Mouse (Mus musculus) MEL (cell line): ENCODE data around the gene Tbxas1. TPM values are rescaled to one million over a fixed set of nuclear protein-coding genes. Genes with fewer than 3 reads are reported as not detected.
A peak's percentile ranks its signal among the peaks of the same experiment; 100 is the strongest.

Source experiments
- DNase-seq: peaks from one replicate; pipeline ENCODE4 v3.0.0; 2011; ENCODE audit warnings: low read depth, low spot score
- H3K27ac ChIP-seq: 2 replicates; pipeline ENCODE4 v1.5.1; 2012; ENCODE audit warnings: low read depth, mild to moderate bottlenecking, control low read depth, low read length, moderate library complexity; ENCODE audit not compliant: control insufficient read depth
- H3K27me3 ChIP-seq, 2 experiments: fragments of 150-350 bp in 1 of 2; sonication (generic) in 1 of 2; 2 replicates each; pipeline ENCODE4 v1.6.1; 2012; ENCODE audit warnings: low read length in 2 of 2, mild to moderate bottlenecking in 2 of 2, improper control_type of control experiment in 1 of 2, moderate library complexity in 1 of 2; ENCODE audit not compliant: insufficient read depth in 2 of 2, control insufficient read depth in 1 of 2
- H3K36me3 ChIP-seq, 2 experiments: 2 replicates each; pipeline ENCODE4 v1.6.1; 2012 to 2014; ENCODE audit warnings: low read length in 2 of 2, improper control_type of control experiment in 1 of 2, inconsistent platforms in 1 of 2, mild to moderate bottlenecking in 1 of 2; ENCODE audit not compliant: insufficient read depth in 2 of 2, control insufficient read depth in 1 of 2
- H3K4me1 ChIP-seq, 2 experiments: fragments of 150-350 bp in 1 of 2; sonication (generic) in 1 of 2; 2 replicates each; pipeline ENCODE4 v1.6.1; 2012; ENCODE audit warnings: low read length in 2 of 2, improper control_type of control experiment in 1 of 2, mild to moderate bottlenecking in 1 of 2; ENCODE audit not compliant: insufficient read depth in 2 of 2, control insufficient read depth in 1 of 2
- H3K4me3 ChIP-seq, 2 experiments: fragments of 150-350 bp in 1 of 2; sonication (generic) in 1 of 2; 2 replicates each; pipeline ENCODE4 v1.5.1; 2012; ENCODE audit warnings: low read depth in 2 of 2, low read length in 2 of 2, mild to moderate bottlenecking in 2 of 2, moderate library complexity in 2 of 2, control low read depth in 1 of 2, improper control_type of control experiment in 1 of 2; ENCODE audit not compliant: control insufficient read depth in 1 of 2, insufficient read depth in 1 of 2
- H3K79me2 ChIP-seq: 2 replicates; pipeline ENCODE4 v1.6.1; 2012; ENCODE audit warnings: mild to moderate bottlenecking, low read length, moderate library complexity; ENCODE audit not compliant: control insufficient read depth, poor library complexity, insufficient read depth
- H3K9ac ChIP-seq: 2 replicates; pipeline ENCODE4 v1.6.1; 2012; ENCODE audit warnings: low read depth, mild to moderate bottlenecking, control low read depth, low read length, moderate library complexity; ENCODE audit not compliant: control insufficient read depth, poor library complexity, severe bottlenecking
- H3K9me3 ChIP-seq: fragments of 150-350 bp; sonication (generic); replicated peaks from 2 replicates; pipeline ENCODE4 v1.6.1; 2012; ENCODE audit warnings: mild to moderate bottlenecking, low read length, improper control_type of control experiment, moderate library complexity; ENCODE audit not compliant: insufficient read depth
- CHD2 ChIP-seq: IDR thresholded peaks from 2 replicates; pipeline ENCODE4 v1.6.1; 2011; ENCODE audit warnings: low read length, improper control_type of control experiment
- CTCF ChIP-seq, 3 experiments: IDR thresholded peaks in 2 of 3; conservative IDR thresholded peaks in 1 of 3; 2 replicates each; pipeline ENCODE4 v1.5.1; 2011 to 2012; ENCODE audit warnings: low read length in 3 of 3, low read depth in 2 of 3, mild to moderate bottlenecking in 2 of 3, improper control_type of control experiment in 1 of 3, inconsistent platforms in 1 of 3, mixed read lengths in 1 of 3, moderate library complexity in 1 of 3; ENCODE audit not compliant: control insufficient read depth in 1 of 3, insufficient read depth in 1 of 3, poor library complexity in 1 of 3, severe bottlenecking in 1 of 3
- E2F4 ChIP-seq: IDR thresholded peaks from 2 replicates; pipeline ENCODE4 v1.6.1; 2011; ENCODE audit warnings: low read depth, low read length, improper control_type of control experiment, borderline replicate concordance
- ELF1 ChIP-seq: IDR thresholded peaks from 2 replicates; pipeline ENCODE4 v1.6.1; 2014; ENCODE audit warnings: low read depth, mild to moderate bottlenecking, inconsistent platforms, low read length, improper control_type of control experiment, moderate library complexity
- EP300 ChIP-seq, 2 experiments: IDR thresholded peaks; 2 replicates each; pipeline ENCODE4 v1.6.1; 2011; ENCODE audit warnings: improper control_type of control experiment in 2 of 2, low read length in 2 of 2, low read depth in 1 of 2, mild to moderate bottlenecking in 1 of 2
- ETS1 ChIP-seq: IDR thresholded peaks from 2 replicates; pipeline ENCODE4 v1.6.1; 2012; ENCODE audit warnings: low read depth, mild to moderate bottlenecking, inconsistent platforms, low read length, improper control_type of control experiment, moderate library complexity
- GABPA ChIP-seq: IDR thresholded peaks from 2 replicates; pipeline ENCODE4 v1.6.1; 2012; ENCODE audit warnings: low read depth, mild to moderate bottlenecking, inconsistent platforms, low read length, improper control_type of control experiment, moderate library complexity
- GATA1 ChIP-seq: IDR thresholded peaks from 2 replicates; pipeline ENCODE4 v1.6.1; 2011; ENCODE audit warnings: low read depth, low read length, improper control_type of control experiment
- KAT2A ChIP-seq: conservative IDR thresholded peaks from 2 replicates; pipeline ENCODE4 v1.6.1; 2012; ENCODE audit warnings: low read depth, low read length, improper control_type of control experiment, inconsistent platforms
- MAFK ChIP-seq: IDR thresholded peaks from 2 replicates; pipeline ENCODE4 v1.6.1; 2011; ENCODE audit warnings: low read depth, mild to moderate bottlenecking, low read length, improper control_type of control experiment, borderline replicate concordance
- MAX ChIP-seq: IDR thresholded peaks from 2 replicates; pipeline ENCODE4 v1.6.1; 2011; ENCODE audit warnings: low read length, improper control_type of control experiment
- MAZ ChIP-seq: IDR thresholded peaks from 2 replicates; pipeline ENCODE4 v1.6.1; 2012; ENCODE audit warnings: low read depth, mild to moderate bottlenecking, inconsistent platforms, low read length, improper control_type of control experiment
- MEF2A ChIP-seq: IDR thresholded peaks from 2 replicates; pipeline ENCODE4 v1.6.1; 2014; ENCODE audit warnings: low read depth, mild to moderate bottlenecking, inconsistent platforms, low read length, improper control_type of control experiment; ENCODE audit not compliant: poor library complexity, insufficient replicate concordance, severe bottlenecking; ENCODE audit errors: extremely low read depth
- MXI1 ChIP-seq: IDR thresholded peaks from 2 replicates; pipeline ENCODE4 v1.6.1; 2011; ENCODE audit warnings: mild to moderate bottlenecking, low read depth, low read length, improper control_type of control experiment
- NELFE ChIP-seq: IDR thresholded peaks from 2 replicates; pipeline ENCODE4 v1.6.1; 2011; ENCODE audit warnings: low read depth, low read length, improper control_type of control experiment
- NRF1 ChIP-seq: IDR thresholded peaks from 2 replicates; pipeline ENCODE4 v1.6.1; 2014; ENCODE audit warnings: low read depth, mild to moderate bottlenecking, inconsistent platforms, low read length, improper control_type of control experiment, moderate library complexity; ENCODE audit not compliant: poor library complexity, insufficient read depth, severe bottlenecking
- POLR2A ChIP-seq, 2 experiments: IDR thresholded peaks; 2 replicates each; pipeline ENCODE4 v1.6.1; 2011 to 2012; ENCODE audit warnings: low read length in 2 of 2, mild to moderate bottlenecking in 2 of 2, control low read depth in 1 of 2, improper control_type of control experiment in 1 of 2, low read depth in 1 of 2, moderate library complexity in 1 of 2; ENCODE audit not compliant: control insufficient read depth in 1 of 2, insufficient read depth in 1 of 2, poor library complexity in 1 of 2
- POLR2AphosphoS2 ChIP-seq: IDR thresholded peaks from 2 replicates; pipeline ENCODE4 v1.6.1; 2011; ENCODE audit warnings: low read length, improper control_type of control experiment
- SMC3 ChIP-seq: IDR thresholded peaks from 2 replicates; pipeline ENCODE4 v1.6.1; 2011; ENCODE audit warnings: low read depth, low read length, improper control_type of control experiment
- TBP ChIP-seq: IDR thresholded peaks from 2 replicates; pipeline ENCODE4 v1.8.0; 2011; ENCODE audit warnings: low read depth, low read length, improper control_type of control experiment
- TCF12 ChIP-seq: IDR thresholded peaks from 2 replicates; pipeline ENCODE4 v1.6.1; 2014; ENCODE audit warnings: low read depth, mild to moderate bottlenecking, inconsistent platforms, low read length, improper control_type of control experiment, moderate library complexity
- USF2 ChIP-seq, 2 experiments: IDR thresholded peaks; 2 replicates each; pipeline ENCODE4 v1.6.1; 2011 to 2012; ENCODE audit warnings: improper control_type of control experiment in 2 of 2, low read length in 2 of 2, borderline replicate concordance in 1 of 2, inconsistent platforms in 1 of 2, low read depth in 1 of 2, mild to moderate bottlenecking in 1 of 2; ENCODE audit not compliant: insufficient read depth in 1 of 2
- ZC3H11A ChIP-seq: IDR thresholded peaks from 2 replicates; pipeline ENCODE4 v1.6.1; 2012; ENCODE audit warnings: low read depth, mild to moderate bottlenecking, inconsistent platforms, low read length, improper control_type of control experiment
- ZKSCAN1 ChIP-seq: IDR thresholded peaks from 2 replicates; pipeline ENCODE4 v1.6.1; 2012; ENCODE audit warnings: low read depth, mild to moderate bottlenecking, inconsistent platforms, low read length, improper control_type of control experiment, moderate library complexity
- ZNF384 ChIP-seq: IDR thresholded peaks from 2 replicates; pipeline ENCODE4 v1.6.1; 2012; ENCODE audit warnings: low read depth, mild to moderate bottlenecking, inconsistent platforms, low read length, improper control_type of control experiment
- polyA plus RNA-seq, 2 experiments: library from polyadenylated mRNA; stranded (reverse) in 1 of 2; unstranded in 1 of 2; fragments of >175 nt in 1 of 2; fragments of >200 nt in 1 of 2; gene quantifications; 2 replicates each; pipeline versions ENCODE4 v1.2.1 to v1.2.4; 2012; ENCODE audit warnings: low replicate concordance in 2 of 2, low read depth in 1 of 2; ENCODE audit not compliant: insufficient read length in 2 of 2, insufficient read depth in 1 of 2, missing spikeins in 1 of 2
- total RNA-seq: library from RNA; depleted of rRNA; stranded (reverse); fragments of 300-350 nt; gene quantifications from 2 replicates; pipeline ENCODE4 v1.2.3, GENCODE M21; 2012

Gene Tbxas1
- total and polyA plus RNA-seq, 3 experiments: 0.54 to 2.7 TPM; not detected in 1

DNA sequence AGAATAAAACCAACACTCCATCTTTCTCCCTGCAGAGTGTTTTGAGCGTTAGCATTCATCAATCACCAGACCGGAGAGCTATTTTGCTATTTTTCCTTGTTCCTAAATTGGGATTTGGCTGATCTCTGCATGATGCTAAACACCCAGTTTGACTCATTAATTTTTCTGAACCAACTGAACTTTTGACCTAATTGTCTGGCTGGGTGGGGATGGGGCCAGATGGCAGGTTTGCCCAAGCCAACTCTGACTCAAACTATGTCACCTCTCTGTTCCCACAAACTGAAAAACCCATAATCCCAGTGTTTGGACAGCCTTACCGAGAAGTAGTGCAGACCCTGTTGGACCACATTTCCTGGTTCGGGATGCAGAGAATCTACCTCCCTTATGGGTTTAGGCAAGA is 72.1 kb downstream of the Tbxas1 start:
- Histone ChIP-seq H3K27me3 (no peaks in the 10 kb centered on the region), H3K9ac (no peak overlapping the region), H3K4me1 (peaks cover 0 to 17% of the 10 kb centered on the region in 2 experiments; a peak in 3 of 4 replicates), H3K27ac (no peak overlapping the region), H3K4me3 (no peak overlapping the region), H3K9me3 (no peaks in the 10 kb centered on the region), H3K79me2 (no peaks in the 10 kb centered on the region), H3K36me3 (peaks cover 0 to 17% of the 10 kb centered on the region in 2 experiments; a peak in 2 of 4 replicates)
- TF ChIP-seq CTCF (IDR thresholded peaks at IDR 0.05 in 2 of 3, conservative IDR thresholded peaks at IDR 0.05 in 1 of 3; ENCODE audit: control insufficient read depth in 1 of 3, insufficient read depth in 1 of 3, low read depth in 2 of 3, low read length in 3 of 3, poor library complexity in 1 of 3, severe bottlenecking in 1 of 3) (no peak), GABPA (no peak), TBP (no peak), KAT2A (no peak), SMC3 (no peak), TCF12 (no peak), ZNF384 (no peak)
- no peak for DNase-seq

DNA sequence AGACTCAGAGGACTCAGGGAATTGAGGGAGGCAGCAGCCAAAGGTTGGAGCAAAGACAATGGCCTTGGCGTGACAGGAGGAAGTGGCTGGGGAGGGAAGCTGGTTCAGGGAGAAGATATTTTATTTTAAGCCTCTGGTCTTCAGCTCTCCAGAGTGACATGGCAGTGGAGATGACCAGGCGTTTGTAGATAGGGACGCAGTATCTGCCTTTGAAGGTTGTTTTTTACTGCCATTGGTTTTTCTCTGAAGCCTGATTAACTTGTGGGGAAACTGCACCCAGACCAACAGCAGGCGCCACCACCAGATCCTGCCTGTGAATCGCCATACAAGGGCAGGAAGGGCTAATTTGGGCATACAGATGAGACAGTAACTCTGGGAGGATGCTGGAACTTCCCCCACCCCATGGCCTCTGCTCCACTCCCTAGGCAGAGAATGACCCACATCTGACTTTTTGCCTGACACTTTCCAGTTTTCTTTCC is 74.5 kb downstream of the Tbxas1 start:
- Histone ChIP-seq H3K4me3 (no peak overlapping the region), H3K79me2 (no peaks in the 10 kb centered on the region), H3K27me3 (no peaks in the 10 kb centered on the region), H3K9ac (no peak overlapping the region; the same call in 1 of the 2 replicates), H3K9me3 (no peaks in the 10 kb centered on the region)
- TF ChIP-seq E2F4 (no peak), POLR2A (IDR thresholded peaks at IDR 0.05; ENCODE audit: control insufficient read depth in 1 of 2, insufficient read depth in 1 of 2, low read depth in 1 of 2, low read length in 2 of 2, poor library complexity in 1 of 2) (no peak), NELFE (no peak), SMC3 (no peak)
- TF ChIP-seq, all 39 proteins: peak for 0
- Histone ChIP-seq H3K4me1 (peaks cover 0 to 17% of the 10 kb centered on the region in 2 experiments; a peak in 3 of 4 replicates), H3K27ac (peak overlapping the region; percentile 30), H3K36me3 (peaks cover 0 to 17% of the 10 kb centered on the region in 2 experiments; a peak in 2 of 4 replicates)
- peak; percentile 31 for DNase-seq

DNA sequence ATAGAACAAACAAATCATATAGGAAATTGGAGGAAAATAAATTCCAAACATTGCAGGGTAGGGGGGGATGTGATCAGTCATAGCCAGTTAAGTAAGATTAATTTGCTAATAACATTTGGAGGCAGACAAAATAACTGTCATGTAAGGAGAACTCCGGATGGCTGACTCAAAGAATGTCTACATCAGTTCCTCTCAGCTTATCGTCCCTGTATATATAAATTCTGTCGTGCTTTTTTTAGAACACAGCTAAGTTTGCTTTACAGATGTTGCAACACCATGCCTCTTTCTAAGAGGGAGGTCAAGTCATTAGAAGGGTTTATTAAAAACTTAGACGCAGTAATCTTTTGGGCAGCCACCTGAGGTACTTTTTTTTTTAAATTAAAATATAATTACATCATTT is 75.1 kb downstream of the Tbxas1 start:
- Histone ChIP-seq H3K36me3 (peaks cover 0 to 17% of the 10 kb centered on the region in 2 experiments; a peak in 2 of 4 replicates), H3K9ac (no peak overlapping the region), H3K9me3 (no peaks in the 10 kb centered on the region), H3K4me3 (no peak overlapping the region), H3K79me2 (no peaks in the 10 kb centered on the region), H3K4me1 (peaks cover 0 to 17% of the 10 kb centered on the region in 2 experiments; a peak in 3 of 4 replicates), H3K27ac (peak overlapping the region; percentile 30; the same call in 1 of the 2 replicates), H3K27me3 (no peaks in the 10 kb centered on the region)
- peak; percentile 52 for DNase-seq
- TF ChIP-seq CTCF (IDR thresholded peaks at IDR 0.05 in 2 of 3, conservative IDR thresholded peaks at IDR 0.05 in 1 of 3; ENCODE audit: control insufficient read depth in 1 of 3, insufficient read depth in 1 of 3, low read depth in 2 of 3, low read length in 3 of 3, poor library complexity in 1 of 3, severe bottlenecking in 1 of 3) (no peak), USF2 (IDR thresholded peaks at IDR 0.05; ENCODE audit: borderline replicate concordance in 1 of 2, insufficient read depth in 1 of 2, low read depth in 1 of 2, low read length in 2 of 2) (no peak), GATA1 (peak; percentile 44; the same call in 1 of the 2 replicates), ZKSCAN1 (no peak), MAZ (no peak), ELF1 (no peak), KAT2A (no peak), CHD2 (no peak), MAFK (no peak), EP300 (IDR thresholded peaks at IDR 0.05; ENCODE audit: low read depth in 1 of 2, low read length in 2 of 2) (peak in 1 of 2 experiments; percentile 33; a peak in 1 of 4 replicates), NRF1 (no peak), MXI1 (no peak), TBP (no peak), POLR2AphosphoS2 (no peak), ZNF384 (0 out of 2 replicates have a peak, but pooled peaks have one; percentile 7), MAX (no peak), ETS1 (0 out of 2 replicates have a peak, but pooled peaks have one; percentile 13), ZC3H11A (no peak), MEF2A (peak; percentile 79; the same call in 1 of the 2 replicates)
